Mouse (Mus musculus): ENCODE measurements around the gene Rab22a. TPM values are rescaled to one million over a fixed set of nuclear protein-coding genes. Genes with fewer than 3 reads are reported as not detected.

Rab22a gene
- polyA plus RNA-seq, 1 experiment from 2014 or later: 26.7 TPM

DNA sequence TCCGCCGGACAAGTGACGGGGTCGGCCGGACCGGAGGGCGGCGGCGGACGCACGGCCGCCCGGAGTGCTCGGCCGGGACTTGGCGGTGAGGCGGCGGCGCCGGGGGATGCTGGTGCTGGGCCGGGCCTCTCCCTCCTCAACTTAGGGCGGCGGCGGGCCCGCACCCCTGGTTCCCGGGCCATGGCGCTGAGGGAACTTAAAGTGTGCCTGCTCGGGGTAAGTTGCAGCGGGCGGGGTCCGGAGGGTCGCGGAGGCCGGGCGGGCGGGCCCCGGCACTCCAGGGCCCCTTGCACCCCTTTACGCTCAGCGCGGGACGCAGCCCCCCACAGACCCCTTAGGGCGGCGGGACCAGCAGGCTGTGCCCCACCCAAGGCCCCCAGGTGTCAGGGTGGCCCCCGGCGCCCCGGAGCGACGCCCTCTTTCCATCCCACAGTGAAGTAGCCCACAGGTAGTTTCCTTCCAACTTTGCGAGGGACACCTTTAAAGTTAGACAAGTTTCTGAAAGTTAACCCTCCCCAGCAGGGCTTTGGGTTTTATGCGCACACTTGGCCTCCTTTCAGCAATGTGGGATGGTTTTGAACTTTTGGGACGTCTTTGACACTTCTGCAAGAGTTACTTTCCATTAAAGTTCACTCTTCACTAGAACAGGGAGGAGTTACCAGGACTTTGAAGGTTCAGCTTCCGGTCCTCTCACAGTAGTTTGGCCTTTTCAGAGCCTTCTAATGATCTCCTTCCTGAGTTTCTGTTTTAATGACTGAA, 545 bp downstream of the Rab22a start:
- Histone ChIP-seq H3K36me3 (ENCODE audit: control insufficient read depth, insufficient read depth, low read length) (peaks cover 13% of the 10 kb centered on the region), H3K4me2 (peak overlapping the region; percentile 72), H3K4me1 (replicated peaks; ENCODE audit: control insufficient read depth, insufficient read depth, low read length) (peaks cover 26% of the 10 kb centered on the region), H3K4me3 (ENCODE audit: low read depth, low read length) (peak overlapping the region; percentile 76), H3K27me3 (replicated peaks; ENCODE audit: control insufficient read depth, insufficient read depth, low read length) (no peaks in the 10 kb centered on the region), H3K9me3 (ENCODE audit: control insufficient read depth, low read length) (no peaks in the 10 kb centered on the region), H3K9ac (ENCODE audit: low read depth, low read length) (peak overlapping the region; percentile 97), H3K27ac (ENCODE audit: low read depth, low read length) (no peak overlapping the region; the same call in 1 of the 2 replicates)
- DNase-seq (ENCODE audit: low spot score) (no peak), ATAC-seq (replicated peaks; ENCODE audit: low FRiP score) (peak; percentile 35)
- 1% methylated on average over 43 of the region's 52 CpGs for WGBS

DNA sequence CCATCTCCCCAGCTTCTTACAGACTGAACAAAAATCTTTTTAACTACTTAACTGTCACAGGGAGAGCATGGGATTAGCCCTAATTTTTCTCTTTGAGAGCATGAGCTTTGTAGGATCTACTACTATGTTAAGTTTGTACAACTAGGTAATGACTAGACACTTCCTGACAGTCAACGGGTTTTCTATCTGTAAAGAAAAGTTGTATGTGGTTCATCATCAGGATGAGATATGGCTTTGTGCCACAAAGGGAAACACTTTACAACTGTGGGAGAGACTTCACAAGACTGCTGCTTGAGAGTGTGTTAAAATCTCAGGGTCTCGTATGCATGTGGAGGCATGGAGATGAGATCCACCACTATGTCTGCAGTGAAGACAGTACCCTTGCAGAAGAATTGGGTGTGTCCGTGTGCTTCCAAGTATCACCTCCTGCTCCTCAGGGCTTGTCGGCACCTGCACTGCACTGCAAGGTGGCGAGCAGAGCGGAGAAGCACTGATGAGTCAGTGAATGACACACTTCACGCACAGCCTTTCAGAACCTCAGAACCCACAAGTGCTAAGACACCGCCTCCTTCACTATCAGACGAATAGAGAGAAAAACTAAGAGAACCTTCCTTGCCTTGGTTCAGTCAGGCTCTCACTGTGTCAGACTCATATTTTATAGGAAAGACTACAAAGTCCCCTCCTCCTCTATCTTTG, 2.8 kb downstream of the Rab22a start:
- Histone ChIP-seq H3K4me1 (replicated peaks; ENCODE audit: control insufficient read depth, insufficient read depth, low read length) (peaks cover 32% of the 10 kb centered on the region), H3K36me3 (ENCODE audit: control insufficient read depth, insufficient read depth, low read length) (peaks cover 19% of the 10 kb centered on the region), H3K4me2 (no peak overlapping the region), H3K4me3 (ENCODE audit: low read depth, low read length) (no peak overlapping the region), H3K9ac (ENCODE audit: low read depth, low read length) (no peak overlapping the region), H3K9me3 (ENCODE audit: control insufficient read depth, low read length) (no peaks in the 10 kb centered on the region), H3K27ac (ENCODE audit: low read depth, low read length) (no peak overlapping the region), H3K27me3 (replicated peaks; ENCODE audit: control insufficient read depth, insufficient read depth, low read length) (no peaks in the 10 kb centered on the region)
- DNase-seq (ENCODE audit: low spot score) (no peak), ATAC-seq (replicated peaks; ENCODE audit: low FRiP score) (no peak)
- WGBS: 84% methylated on average over 9 of the region's 9 CpGs

DNA sequence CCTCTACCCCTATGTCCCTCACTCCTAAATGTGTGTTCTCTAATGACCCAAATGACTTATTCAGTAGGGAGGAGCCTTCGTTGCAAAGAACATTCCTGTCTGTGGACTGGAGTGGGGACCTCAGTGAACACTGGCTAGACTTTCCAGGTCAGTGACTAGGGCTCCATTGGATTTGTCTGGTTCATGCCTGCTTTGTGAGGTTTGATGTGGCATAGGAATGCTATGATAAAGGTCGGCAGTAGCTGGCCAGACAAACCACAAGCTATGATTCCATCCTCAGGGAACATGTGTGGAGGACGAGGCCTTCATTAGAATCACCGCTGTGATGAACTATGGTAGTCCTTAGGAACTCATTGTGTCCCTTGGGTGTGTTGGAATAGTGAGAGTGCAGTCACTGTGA, 5.2 kb downstream of the Rab22a start:
- peaks cover 19% of the 10 kb centered on the region for H3K36me3 ChIP-seq (ENCODE audit: control insufficient read depth, insufficient read depth, low read length)
- no peak overlapping the region for H3K4me3 ChIP-seq (ENCODE audit: low read depth, low read length)
- 0 out of 2 replicates have a peak overlapping the region, but pooled peaks have one; percentile 5 for H3K27ac ChIP-seq (ENCODE audit: low read depth, low read length)
- peaks cover 23% of the 10 kb centered on the region for H3K4me1 ChIP-seq (replicated peaks; ENCODE audit: control insufficient read depth, insufficient read depth, low read length)
- no peak overlapping the region for H3K4me2 ChIP-seq
- H3K9me3 ChIP-seq (ENCODE audit: control insufficient read depth, low read length): no peaks in the 10 kb centered on the region
- no peak for ATAC-seq (replicated peaks; ENCODE audit: low FRiP score)
- no peaks in the 10 kb centered on the region for H3K27me3 ChIP-seq (replicated peaks; ENCODE audit: control insufficient read depth, insufficient read depth, low read length)
- no peak overlapping the region for H3K9ac ChIP-seq (ENCODE audit: low read depth, low read length)
- DNase-seq (ENCODE audit: low spot score): no peak
- 91% methylated on average over 4 of the region's 4 CpGs for WGBS

DNA sequence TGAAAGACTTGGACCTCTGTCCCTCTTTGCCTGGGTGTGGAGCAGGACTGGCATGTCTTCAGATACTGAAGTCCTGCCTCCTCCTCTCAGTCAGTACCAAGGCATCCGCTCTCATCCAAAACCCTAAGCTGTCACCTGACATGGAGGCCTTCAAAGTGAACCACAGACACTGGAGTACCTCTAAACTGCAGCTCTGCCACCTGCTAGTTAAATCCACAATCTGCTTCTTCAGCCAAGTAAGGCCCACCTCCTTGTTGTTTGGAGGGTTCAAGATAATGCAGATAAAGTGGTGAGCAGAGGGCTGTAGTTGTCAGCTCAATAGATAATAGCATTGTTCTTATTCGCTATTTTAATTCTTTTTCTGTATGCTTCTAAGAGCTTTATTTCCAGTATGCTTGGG, 5.7 kb downstream of the Rab22a start:
- Histone ChIP-seq H3K4me2 (no peak overlapping the region), H3K36me3 (ENCODE audit: control insufficient read depth, insufficient read depth, low read length) (peaks cover 19% of the 10 kb centered on the region), H3K27ac (ENCODE audit: low read depth, low read length) (0 out of 2 replicates have a peak overlapping the region, but pooled peaks have one; percentile 5), H3K4me1 (replicated peaks; ENCODE audit: control insufficient read depth, insufficient read depth, low read length) (peaks cover 24% of the 10 kb centered on the region), H3K9ac (ENCODE audit: low read depth, low read length) (no peak overlapping the region), H3K4me3 (ENCODE audit: low read depth, low read length) (no peak overlapping the region), H3K9me3 (ENCODE audit: control insufficient read depth, low read length) (no peaks in the 10 kb centered on the region), H3K27me3 (replicated peaks; ENCODE audit: control insufficient read depth, insufficient read depth, low read length) (no peaks in the 10 kb centered on the region)
- peak; percentile 70 for ATAC-seq (replicated peaks; ENCODE audit: low FRiP score)
- no peak for DNase-seq (ENCODE audit: low spot score)
- WGBS: 69% methylated on average over 2 of the region's 2 CpGs

DNA sequence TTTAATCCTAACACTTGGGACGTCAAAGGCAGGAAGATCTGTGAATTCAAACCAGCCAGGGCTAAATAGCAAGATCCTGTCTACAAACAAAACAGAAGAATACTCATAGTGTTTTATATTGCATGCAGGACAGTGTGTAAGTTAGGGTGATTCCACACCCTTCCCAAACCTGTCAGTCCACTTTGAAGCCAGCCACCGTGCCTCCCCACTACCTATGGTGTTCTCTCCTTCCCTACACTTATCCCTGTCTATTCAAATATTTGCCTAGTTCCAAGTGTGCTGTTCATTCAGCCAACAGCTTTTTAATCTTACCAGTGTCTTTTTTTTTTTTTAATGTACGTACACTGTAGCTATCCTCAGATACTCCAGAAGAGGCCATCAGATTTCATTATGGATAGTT, 7.3 kb downstream of the Rab22a start:
- Histone ChIP-seq H3K36me3 (ENCODE audit: control insufficient read depth, insufficient read depth, low read length) (peaks cover 18% of the 10 kb centered on the region), H3K4me1 (replicated peaks; ENCODE audit: control insufficient read depth, insufficient read depth, low read length) (peaks cover 19% of the 10 kb centered on the region)
- WGBS: 92% methylated on average over 3 of the region's 3 CpGs

DNA sequence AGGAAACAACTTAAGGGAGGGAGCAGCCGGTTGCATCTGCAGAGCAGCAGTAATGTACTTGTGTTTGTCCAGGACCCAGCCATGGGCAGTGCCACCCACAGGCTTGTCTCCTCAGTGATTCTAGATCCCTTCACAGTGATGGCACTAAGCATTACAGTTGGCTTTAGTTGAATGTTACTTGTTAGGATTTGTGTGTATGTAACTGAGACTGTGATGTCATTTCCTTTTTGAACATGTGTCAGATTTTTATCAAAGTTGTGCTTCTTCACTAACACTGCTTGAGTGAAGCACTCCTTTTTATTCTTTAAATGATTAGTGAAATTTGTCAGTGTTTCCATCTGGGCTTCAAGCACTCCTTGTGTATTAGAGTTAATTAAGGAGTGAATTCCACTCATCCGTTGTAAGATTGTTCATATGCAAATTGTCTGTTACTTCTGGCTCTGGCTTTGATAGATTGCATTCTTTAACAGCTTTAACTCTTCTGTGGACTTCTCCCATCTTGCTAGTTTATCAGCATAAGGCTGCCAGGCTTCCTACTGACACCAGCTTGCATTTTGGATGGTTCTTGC, 12.9 kb downstream of the Rab22a start:
- H3K36me3 ChIP-seq (ENCODE audit: control insufficient read depth, insufficient read depth, low read length): peaks cover 2% of the 10 kb centered on the region; the same call in 1 of the 2 replicates
- H3K27ac ChIP-seq (ENCODE audit: low read depth, low read length): no peak overlapping the region
- peaks cover 13% of the 10 kb centered on the region for H3K4me1 ChIP-seq (replicated peaks; ENCODE audit: control insufficient read depth, insufficient read depth, low read length)
- no peaks in the 10 kb centered on the region for H3K9me3 ChIP-seq (ENCODE audit: control insufficient read depth, low read length)
- no peak overlapping the region for H3K4me2 ChIP-seq
- no peak overlapping the region for H3K9ac ChIP-seq (ENCODE audit: low read depth, low read length)
- ATAC-seq (replicated peaks; ENCODE audit: low FRiP score): no peak
- H3K27me3 ChIP-seq (replicated peaks; ENCODE audit: control insufficient read depth, insufficient read depth, low read length): no peaks in the 10 kb centered on the region
- no peak overlapping the region for H3K4me3 ChIP-seq (ENCODE audit: low read depth, low read length)
- no peak for DNase-seq (ENCODE audit: low spot score)
- WGBS: 69% methylated on average over 2 of the region's 2 CpGs

More for the DNA sequence above, 7.3 kb downstream of the Rab22a start:
- Histone ChIP-seq H3K27me3 (replicated peaks; ENCODE audit: control insufficient read depth, insufficient read depth, low read length) (no peaks in the 10 kb centered on the region), H3K9me3 (ENCODE audit: control insufficient read depth, low read length) (no peaks in the 10 kb centered on the region), H3K4me3 (ENCODE audit: low read depth, low read length) (no peak overlapping the region), H3K9ac (ENCODE audit: low read depth, low read length) (no peak overlapping the region), H3K27ac (ENCODE audit: low read depth, low read length) (no peak overlapping the region), H3K4me2 (no peak overlapping the region)
- DNase-seq (ENCODE audit: low spot score) (no peak), ATAC-seq (replicated peaks; ENCODE audit: low FRiP score) (no peak)

DNA sequence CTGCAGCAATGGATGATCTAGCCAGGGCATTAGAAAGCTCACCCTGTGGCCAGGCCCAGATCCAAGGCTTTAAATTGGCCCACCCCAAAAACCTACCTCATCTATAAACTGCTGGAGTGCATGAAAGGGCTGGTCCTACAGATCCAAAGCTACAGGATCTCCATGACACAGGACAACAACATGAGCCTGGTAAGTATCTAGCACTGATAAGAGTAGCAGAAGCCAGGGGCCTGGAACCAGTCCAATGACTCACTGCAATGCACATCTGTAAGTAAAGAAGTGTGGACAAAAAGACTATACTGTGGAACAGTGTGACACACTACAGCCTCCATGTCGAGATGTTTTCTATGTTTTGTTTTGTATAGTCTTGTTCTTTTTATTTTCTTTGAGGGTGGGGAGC, 13.9 kb downstream of the Rab22a start:
- peaks cover 13% of the 10 kb centered on the region for H3K4me1 ChIP-seq (replicated peaks; ENCODE audit: control insufficient read depth, insufficient read depth, low read length)
- WGBS: 73% methylated on average over 1 of the region's 1 CpGs

DNA sequence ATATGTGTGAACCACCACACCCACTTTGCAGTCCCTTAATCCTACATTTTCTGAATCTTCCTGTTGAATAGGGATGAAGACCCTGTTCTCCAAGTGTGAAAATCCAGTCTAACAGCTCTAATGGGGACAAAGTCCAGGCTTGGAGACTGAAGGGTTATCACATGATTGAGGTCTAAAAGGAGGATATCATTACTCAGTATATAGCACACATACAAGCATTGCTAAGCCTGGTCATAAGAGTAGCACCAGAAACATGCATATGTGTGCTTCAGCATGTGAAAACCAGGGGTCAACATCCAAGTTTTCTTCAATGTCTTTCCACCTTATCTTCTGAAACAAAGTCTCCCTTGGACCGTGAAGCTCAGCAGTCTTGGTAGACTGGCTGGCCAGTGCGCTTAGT, 19.0 kb downstream of the Rab22a start:
- Histone ChIP-seq H3K4me3 (ENCODE audit: low read depth, low read length) (no peak overlapping the region), H3K4me2 (no peak overlapping the region), H3K27me3 (replicated peaks; ENCODE audit: control insufficient read depth, insufficient read depth, low read length) (no peaks in the 10 kb centered on the region), H3K36me3 (ENCODE audit: control insufficient read depth, insufficient read depth, low read length) (peaks cover 5% of the 10 kb centered on the region; the same call in 1 of the 2 replicates), H3K9me3 (ENCODE audit: control insufficient read depth, low read length) (no peaks in the 10 kb centered on the region), H3K9ac (ENCODE audit: low read depth, low read length) (no peak overlapping the region), H3K27ac (ENCODE audit: low read depth, low read length) (no peak overlapping the region), H3K4me1 (replicated peaks; ENCODE audit: control insufficient read depth, insufficient read depth, low read length) (peaks cover 12% of the 10 kb centered on the region)
- WGBS: 92% methylated on average over 2 of the region's 2 CpGs
- DNase-seq (ENCODE audit: low spot score) (no peak), ATAC-seq (replicated peaks; ENCODE audit: low FRiP score) (no peak)

More for the DNA sequence above, 13.9 kb downstream of the Rab22a start:
- H3K9ac ChIP-seq (ENCODE audit: low read depth, low read length): no peak overlapping the region
- DNase-seq (ENCODE audit: low spot score) (no peak), ATAC-seq (replicated peaks; ENCODE audit: low FRiP score) (peak; percentile 63)
- no peaks in the 10 kb centered on the region for H3K9me3 ChIP-seq (ENCODE audit: control insufficient read depth, low read length)
- peaks cover 2% of the 10 kb centered on the region; the same call in 1 of the 2 replicates for H3K36me3 ChIP-seq (ENCODE audit: control insufficient read depth, insufficient read depth, low read length)
- H3K27me3 ChIP-seq (replicated peaks; ENCODE audit: control insufficient read depth, insufficient read depth, low read length): no peaks in the 10 kb centered on the region
- H3K4me2 ChIP-seq: no peak overlapping the region
- H3K27ac ChIP-seq (ENCODE audit: low read depth, low read length): no peak overlapping the region
- H3K4me3 ChIP-seq (ENCODE audit: low read depth, low read length): no peak overlapping the region
